Comparison of ENCODE assay signal across 24 mouse cellular contexts in genomic region chr8:12698660-12699277, GRCm38 (mm10). TPM values are rescaled to one million over a fixed set of nuclear protein-coding genes. Genes with fewer than 3 reads are reported as not detected.
DNase-seq lines count a peak whose midpoint lies in the region; ATAC-seq lines count a peak whose summit lies in the region.
"Had no signal": no experiment of that assay in that cellular context is flagged by ENCODE, and none has a peak within 500 bp of the region (broad histone marks: within the 10 kb centered on the region; RNA-seq: fewer than 3 reads in every experiment).

No protein-coding gene starts in this region.

- no peak overlapping the region for H3K4me3 ChIP-seq in intestine, embryonic 14.5 days (ENCODE audit: low read depth, low read length)
- no peak overlapping the region for H3K4me3 ChIP-seq in intestine, embryonic 16.5 days (ENCODE audit: low read length)
- no peak overlapping the region for H3K4me3 ChIP-seq in liver, embryonic 11.5 days (ENCODE audit: low read depth, low read length)
- H3K4me3 ChIP-seq: embryonic facial prominence, embryonic 13.5 days; embryonic facial prominence, embryonic 15.5 days; erythroblast, embryonic 14.5 days; forebrain, embryonic 10.5 days; forebrain, embryonic 12.5 days had no signal

- WGBS in intestine, embryonic 14.5 days, result 13% methylated on average over 3 of the region's 3 CpGs
- 18% methylated on average over 3 of the region's 3 CpGs for WGBS in intestine, embryonic 16.5 days
- 35% methylated on average over 3 of the region's 3 CpGs for WGBS in liver, embryonic 11.5 days

- 0 out of 2 replicates have a peak overlapping the region, but pooled peaks have one; percentile 33 for H3K27ac ChIP-seq in intestine, embryonic 14.5 days (ENCODE audit: low read depth)
- peak overlapping the region; percentile 26; the same call in 1 of the 2 replicates for H3K27ac ChIP-seq in intestine, embryonic 16.5 days (ENCODE audit: low read length)
- no peak overlapping the region for H3K27ac ChIP-seq in liver, embryonic 11.5 days (ENCODE audit: low read depth, low read length)
- H3K27ac ChIP-seq: embryonic facial prominence, embryonic 13.5 days; embryonic facial prominence, embryonic 15.5 days; forebrain, embryonic 10.5 days; forebrain, embryonic 12.5 days had no signal

- ATAC-seq in intestine, embryonic 14.5 days (replicated peaks; ENCODE audit: low FRiP score, low TSS enrichment, low read depth), result peak; percentile 65
- ATAC-seq in intestine, embryonic 16.5 days, result peak; percentile 78
- no peak for ATAC-seq in liver, embryonic 11.5 days (replicated peaks; ENCODE audit: low FRiP score)
- ATAC-seq: activated CD4-positive, CD25-positive, alpha-beta regulatory T cell, adult 4 months; forebrain, embryonic 14.5 days; forebrain, embryonic 16.5 days had no signal

- H3K36me3 ChIP-seq in intestine, embryonic 14.5 days (ENCODE audit: control insufficient read depth, insufficient read depth, low read length), result no peaks in the 10 kb centered on the region
- no peaks in the 10 kb centered on the region for H3K36me3 ChIP-seq in intestine, embryonic 16.5 days (ENCODE audit: control insufficient read depth, insufficient read depth, low read length)
- H3K36me3 ChIP-seq in liver, embryonic 11.5 days (ENCODE audit: control insufficient read depth, insufficient read depth, low read length), result no peaks in the 10 kb centered on the region
- H3K36me3 ChIP-seq: embryonic facial prominence, embryonic 13.5 days; embryonic facial prominence, embryonic 15.5 days; forebrain, embryonic 10.5 days; forebrain, embryonic 12.5 days had no signal

- H3K4me1 ChIP-seq in intestine, embryonic 14.5 days (replicated peaks; ENCODE audit: control insufficient read depth, insufficient read depth, low read length), result peaks cover 3% of the 10 kb centered on the region; the same call in 1 of the 2 replicates
- 0 out of 2 replicates have a peak, but pooled peaks cover 8% of the 10 kb centered on the region for H3K4me1 ChIP-seq in intestine, embryonic 16.5 days (ENCODE audit: control insufficient read depth, insufficient read depth, low read length)
- H3K4me1 ChIP-seq in liver, embryonic 11.5 days (replicated peaks; ENCODE audit: control insufficient read depth, insufficient read depth, low read length), result no peaks in the 10 kb centered on the region
- H3K4me1 ChIP-seq: embryonic facial prominence, embryonic 13.5 days; embryonic facial prominence, embryonic 15.5 days; forebrain, embryonic 12.5 days had no signal

- peak; percentile 31 for DNase-seq in ES-CJ7 (ENCODE audit: low read depth, low spot score)
- DNase-seq in intestine, embryonic 14.5 days (ENCODE audit: low spot score), result no peak
- DNase-seq in spleen, adult 12 weeks (ENCODE audit: low spot score), result no peak
- DNase-seq in embryo, embryonic 10.5 days (ENCODE audit: low spot score), result no peak
- no peak for DNase-seq in right cerebral cortex, postnatal 4 days
- no peak for DNase-seq in liver, embryonic 11.5 days (ENCODE audit: low spot score)
- DNase-seq: adrenal gland, adult 8-10 months; adrenal gland, postnatal 14 days; adrenal gland, postnatal 36 days; cerebellum, adult 11-12 months; cerebellum, adult 2 months; cerebellum, adult 9-10 months; cerebellum, postnatal 10 days; cerebellum, postnatal 25 days; embryo, embryonic 11 days had no signal

- H3K9ac ChIP-seq in intestine, embryonic 14.5 days (ENCODE audit: low read length), result no peak overlapping the region
- H3K9ac ChIP-seq in intestine, embryonic 16.5 days (ENCODE audit: low read depth, low read length), result no peak overlapping the region
- no peak overlapping the region for H3K9ac ChIP-seq in liver, embryonic 11.5 days (ENCODE audit: low read depth, low read length)
- H3K9ac ChIP-seq: embryonic facial prominence, embryonic 13.5 days; embryonic facial prominence, embryonic 15.5 days; forebrain, embryonic 12.5 days had no signal

- no peak overlapping the region for H3K4me2 ChIP-seq in intestine, embryonic 14.5 days (ENCODE audit: low read length)
- peak overlapping the region; percentile 13 for H3K4me2 ChIP-seq in intestine, embryonic 16.5 days (ENCODE audit: low read depth, low read length)
- no peak overlapping the region for H3K4me2 ChIP-seq in liver, embryonic 11.5 days
- H3K4me2 ChIP-seq: embryonic facial prominence, embryonic 13.5 days; embryonic facial prominence, embryonic 15.5 days; forebrain, embryonic 12.5 days had no signal

- no peaks in the 10 kb centered on the region for H3K27me3 ChIP-seq in intestine, embryonic 14.5 days (replicated peaks; ENCODE audit: control insufficient read depth, insufficient read depth, low read length)
- no peaks in the 10 kb centered on the region for H3K27me3 ChIP-seq in intestine, embryonic 16.5 days (replicated peaks; ENCODE audit: control insufficient read depth, insufficient read depth, low read length)
- H3K27me3 ChIP-seq in liver, embryonic 11.5 days (replicated peaks; ENCODE audit: control insufficient read depth, insufficient read depth, low read length), result peaks cover 5% of the 10 kb centered on the region; the same call in 1 of the 2 replicates
- H3K27me3 ChIP-seq: forebrain, embryonic 12.5 days had no signal

- H3K9me3 ChIP-seq in intestine, embryonic 14.5 days (ENCODE audit: control insufficient read depth, low read length), result no peaks in the 10 kb centered on the region
- no peaks in the 10 kb centered on the region for H3K9me3 ChIP-seq in intestine, embryonic 16.5 days (ENCODE audit: control insufficient read depth, low read length)
- no peaks in the 10 kb centered on the region for H3K9me3 ChIP-seq in liver, embryonic 11.5 days (ENCODE audit: control insufficient read depth, low read length)
- H3K9me3 ChIP-seq: embryonic facial prominence, embryonic 13.5 days; embryonic facial prominence, embryonic 15.5 days; forebrain, embryonic 10.5 days; forebrain, embryonic 12.5 days had no signal

RNA-seq across cellular contexts. Expression of gene Tubgcp3, which starts 26.7 kb away (rescaled TPM):
- polyA plus RNA-seq in intestine, embryonic 14.5 days (2014; fragmentation: Nextera tagmentation; extraction: Ambion mirVana), result 49.9 and 53.9 TPM in 2 replicates
- 34.4 and 37.6 TPM in 2 replicates for polyA plus RNA-seq in intestine, embryonic 16.5 days (2015; fragmentation: Nextera tagmentation; extraction: Ambion mirVana)
- polyA plus RNA-seq in liver, embryonic 11.5 days (2014; fragmentation: Nextera tagmentation; extraction: Ambion mirVana), result 56.3 and 63.7 TPM in 2 replicates

RNA-seq across cellular contexts. Expression of gene Atp11a, which starts 58.0 kb away (rescaled TPM):
- 23.2 and 26.4 TPM in 2 replicates for polyA plus RNA-seq in intestine, embryonic 14.5 days (2014; fragmentation: Nextera tagmentation; extraction: Ambion mirVana)
- polyA plus RNA-seq in intestine, embryonic 16.5 days (2015; fragmentation: Nextera tagmentation; extraction: Ambion mirVana), result 9.0 and 11.2 TPM in 2 replicates
- polyA plus RNA-seq in liver, embryonic 11.5 days (2014; fragmentation: Nextera tagmentation; extraction: Ambion mirVana), result 5.4 and 7.0 TPM in 2 replicates
